Mouse (Mus musculus): ENCODE measurements around the gene Frg2f1.

Frg2f1 gene

DNA sequence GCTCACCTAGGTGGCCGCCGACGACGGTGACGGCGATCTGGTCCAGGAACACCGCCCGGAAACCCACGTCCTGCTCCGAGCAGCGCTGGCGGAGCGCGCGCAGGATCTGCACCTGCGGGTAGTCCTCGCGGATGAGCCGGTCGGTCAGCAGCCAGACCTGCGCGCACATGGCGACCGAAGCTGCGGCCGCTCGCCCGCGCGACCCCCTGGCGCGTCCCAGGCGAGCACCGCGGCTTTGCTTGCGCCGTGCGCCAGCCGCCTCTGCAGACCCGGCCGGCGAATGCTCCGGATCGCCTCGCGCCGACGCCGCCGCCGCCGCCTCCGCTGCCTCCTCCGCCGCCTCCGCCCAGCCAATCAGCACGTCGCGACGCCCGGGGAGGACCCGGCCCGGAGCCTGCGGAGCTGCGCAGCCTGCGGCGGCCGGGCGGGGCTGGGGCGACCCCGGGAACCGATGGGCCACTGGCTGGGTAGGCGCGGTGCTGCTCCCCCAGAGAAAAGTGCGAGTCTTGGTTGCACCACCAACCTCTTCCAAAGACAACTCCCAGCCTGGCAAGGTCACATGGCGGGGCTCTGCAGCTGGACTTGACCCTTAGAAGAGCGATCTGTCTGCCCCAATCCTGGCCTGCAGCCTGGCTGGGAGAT lies 46.9 kb downstream of the Frg2f1 start, which contains the start of gene Rimkla:
TSS of gene Rimkla (minus strand) at position 338 of the 642 bp plus-strand sequence.
- peak; percentile 40 for DNase-seq (ENCODE audit: low spot score)

DNA sequence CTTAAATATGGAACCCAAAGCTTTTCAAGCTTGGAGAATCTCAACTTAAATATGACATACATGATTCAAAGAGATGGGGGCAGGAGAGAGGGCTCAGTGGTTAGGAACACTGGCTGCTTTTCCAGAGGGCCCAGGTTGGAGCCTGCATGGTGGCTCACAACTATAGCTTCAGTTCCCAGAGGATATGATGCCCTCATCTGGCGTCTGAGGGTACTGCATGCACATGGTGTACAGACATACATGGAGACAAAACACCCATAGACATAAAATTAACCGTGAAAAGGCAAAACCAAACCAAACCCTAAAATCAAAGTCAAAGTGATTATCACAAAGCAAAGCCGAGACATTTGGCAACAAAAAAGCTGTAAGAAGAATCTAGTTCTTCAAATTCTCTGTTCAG lies 48.5 kb downstream of the Frg2f1 start:
- no peak for DNase-seq (ENCODE audit: low spot score)

DNA sequence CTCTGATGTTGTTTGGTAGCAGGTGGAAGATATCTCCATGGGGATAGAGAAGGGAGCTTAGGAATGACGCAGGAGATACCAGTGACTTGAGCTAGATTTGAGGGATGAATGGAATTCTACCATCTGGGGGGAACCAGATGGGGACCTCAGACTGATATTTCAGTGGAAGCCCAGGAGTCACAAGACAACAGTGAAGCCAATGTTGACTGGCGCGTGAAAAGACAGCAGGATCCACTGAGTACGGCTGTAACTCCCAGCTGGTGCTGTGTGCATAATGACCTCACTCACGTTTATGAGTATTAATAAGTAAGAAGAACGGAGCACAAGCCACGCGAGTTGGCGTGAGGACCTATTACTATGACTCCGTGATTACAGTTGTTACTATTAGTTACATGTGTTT lies 49.7 kb downstream of the Frg2f1 start:
- DNase-seq (ENCODE audit: low spot score) = no peak

DNA sequence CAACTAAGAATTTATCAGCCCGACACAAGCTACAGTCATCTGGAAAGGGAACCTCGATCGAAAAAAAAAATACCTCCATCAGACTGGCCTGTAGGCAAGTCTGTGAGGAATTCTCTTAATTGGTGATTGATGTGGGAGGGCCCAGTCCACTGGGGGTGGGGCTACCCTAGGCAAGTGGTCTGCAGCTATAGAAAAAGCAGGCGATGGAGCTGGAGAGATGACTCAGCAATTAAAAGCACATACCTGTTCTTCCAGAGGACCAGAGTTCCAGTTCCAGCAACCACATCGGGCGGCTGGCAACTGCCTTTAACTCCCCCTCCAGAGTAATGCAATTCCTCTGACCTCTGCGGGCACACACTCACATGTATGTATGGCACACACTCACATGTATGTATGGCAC lies 54.4 kb downstream of the Frg2f1 start:
- DNase-seq (ENCODE audit: low spot score) = no peak

DNA sequence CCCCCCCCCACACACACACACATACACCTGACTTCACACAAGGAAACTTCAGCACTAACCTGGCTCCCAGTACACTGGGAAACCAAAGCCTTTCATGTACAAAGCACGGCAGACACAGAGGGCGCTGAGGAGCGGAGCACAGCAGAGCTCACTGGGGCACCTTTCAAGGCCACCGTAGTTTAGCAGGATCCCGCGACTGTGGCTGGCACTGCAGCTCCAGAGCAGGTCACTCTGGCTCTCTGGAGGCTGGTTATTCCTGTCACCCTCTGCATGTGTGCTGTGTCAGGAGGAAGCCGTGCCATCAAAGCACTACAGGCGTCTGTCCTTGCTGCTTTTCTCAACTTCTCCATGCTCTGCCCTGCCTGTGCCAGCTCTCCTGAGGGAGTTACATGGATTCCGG lies 56.3 kb downstream of the Frg2f1 start:
- no peak for DNase-seq (ENCODE audit: low spot score)
